Mouse (Mus musculus): ENCODE results near the gene Icmt. TPM values are rescaled to one million over a fixed set of nuclear protein-coding genes. Genes with fewer than 3 reads are reported as not detected.

Icmt gene
- polyA plus RNA-seq, 1 experiment, result 19.7 TPM

GRCm38 (mm10) chr4:152345120-152345889 is 48.3 kb downstream of the Icmt start:
- no peak overlapping the region for H3K4me3 ChIP-seq (ENCODE audit: insufficient read depth, low read length)
- TF ChIP-seq POLR2A (IDR thresholded peaks at IDR 0.05; ENCODE audit: borderline replicate concordance, low read depth, low read length), result no peak
- no peak for TF ChIP-seq CTCF (IDR thresholded peaks at IDR 0.05; ENCODE audit: low read depth, low read length)
- peaks cover 18% of the 10 kb centered on the region for H3K4me1 ChIP-seq (ENCODE audit: control insufficient read depth, insufficient read depth, low read length)
- no peak overlapping the region for H3K27ac ChIP-seq (ENCODE audit: insufficient read depth, low read depth, low read length)

- TF ChIP-seq POLR2A (IDR thresholded peaks at IDR 0.05; ENCODE audit: borderline replicate concordance, low read depth, low read length), result no peak
- no peak for TF ChIP-seq CTCF (IDR thresholded peaks at IDR 0.05; ENCODE audit: low read depth, low read length)
- peaks cover 23% of the 10 kb centered on the region for H3K4me1 ChIP-seq (ENCODE audit: control insufficient read depth, insufficient read depth, low read length)
- H3K27ac ChIP-seq (ENCODE audit: insufficient read depth, low read depth, low read length), result no peak overlapping the region
- no peak overlapping the region; the same call in 1 of the 2 replicates for H3K4me3 ChIP-seq (ENCODE audit: insufficient read depth, low read length)
Observed at GRCm38 (mm10) chr4:152349837-152350381, 52.9 kb downstream of the Icmt start.

GRCm38 (mm10) chr4:152350722-152351421 is 53.8 kb downstream of the Icmt start:
- Histone ChIP-seq H3K27ac (ENCODE audit: insufficient read depth, low read depth, low read length) (no peak overlapping the region), H3K4me3 (ENCODE audit: insufficient read depth, low read length) (no peak overlapping the region), H3K4me1 (ENCODE audit: control insufficient read depth, insufficient read depth, low read length) (peaks cover 15% of the 10 kb centered on the region)
- TF ChIP-seq POLR2A (IDR thresholded peaks at IDR 0.05; ENCODE audit: borderline replicate concordance, low read depth, low read length) (no peak), CTCF (IDR thresholded peaks at IDR 0.05; ENCODE audit: low read depth, low read length) (no peak)

- H3K4me1 ChIP-seq (ENCODE audit: control insufficient read depth, insufficient read depth, low read length), result peaks cover 14% of the 10 kb centered on the region
- no peak overlapping the region for H3K4me3 ChIP-seq (ENCODE audit: insufficient read depth, low read length)
- no peak overlapping the region for H3K27ac ChIP-seq (ENCODE audit: insufficient read depth, low read depth, low read length)
- TF ChIP-seq CTCF (IDR thresholded peaks at IDR 0.05; ENCODE audit: low read depth, low read length) (no peak), POLR2A (IDR thresholded peaks at IDR 0.05; ENCODE audit: borderline replicate concordance, low read depth, low read length) (no peak)
Observed at GRCm38 (mm10) chr4:152351422-152352305, 54.6 kb downstream of the Icmt start.

- Histone ChIP-seq H3K27ac (ENCODE audit: insufficient read depth, low read depth, low read length) (no peak overlapping the region), H3K4me3 (ENCODE audit: insufficient read depth, low read length) (no peak overlapping the region), H3K4me1 (ENCODE audit: control insufficient read depth, insufficient read depth, low read length) (peaks cover 14% of the 10 kb centered on the region)
- TF ChIP-seq POLR2A (IDR thresholded peaks at IDR 0.05; ENCODE audit: borderline replicate concordance, low read depth, low read length) (no peak), CTCF (IDR thresholded peaks at IDR 0.05; ENCODE audit: low read depth, low read length) (no peak)
Observed at GRCm38 (mm10) chr4:152353886-152354637, 57.0 kb downstream of the Icmt start.

GRCm38 (mm10) chr4:152355672-152356071 is 58.6 kb downstream of the Icmt start:
- TF ChIP-seq POLR2A (IDR thresholded peaks at IDR 0.05; ENCODE audit: borderline replicate concordance, low read depth, low read length), result no peak
- TF ChIP-seq CTCF (IDR thresholded peaks at IDR 0.05; ENCODE audit: low read depth, low read length), result no peak
- peaks cover 7% of the 10 kb centered on the region for H3K4me1 ChIP-seq (ENCODE audit: control insufficient read depth, insufficient read depth, low read length)
- H3K4me3 ChIP-seq (ENCODE audit: insufficient read depth, low read length), result no peak overlapping the region
- no peak overlapping the region for H3K27ac ChIP-seq (ENCODE audit: insufficient read depth, low read depth, low read length)

Other genes with a start within 250 kb of the Icmt start
- gene Plekhg5, start 224.7 kb upstream of the Icmt start, polyA plus RNA-seq (2012; ENCODE audit: insufficient read depth, insufficient read length, missing spikeins), result 2.6 and 3.0 TPM in 2 replicates
- gene Tnfrsf25, start 181.3 kb upstream of the Icmt start, polyA plus RNA-seq (2012; ENCODE audit: insufficient read depth, insufficient read length, missing spikeins), result not detected in 2 replicates
- 0.44 and 0.97 TPM in 2 replicates for gene Espn, start 144.9 kb upstream of the Icmt start, polyA plus RNA-seq (2012; ENCODE audit: insufficient read depth, insufficient read length, missing spikeins)
- gene Hes2, start 138.4 kb upstream of the Icmt start, polyA plus RNA-seq (2012; ENCODE audit: insufficient read depth, insufficient read length, missing spikeins), result not detected in 2 replicates
- gene Acot7, start 119.1 kb upstream of the Icmt start, polyA plus RNA-seq (2012; ENCODE audit: insufficient read depth, insufficient read length, missing spikeins), result 39.0 and 46.2 TPM in 2 replicates
- gene Gpr153, start 23.0 kb upstream of the Icmt start, polyA plus RNA-seq (2012; ENCODE audit: insufficient read depth, insufficient read length, missing spikeins), result 0.47 TPM in 1 of 2 replicates, not detected in the other
- not detected in 2 replicates for gene Hes3, start 5.6 kb upstream of the Icmt start, polyA plus RNA-seq (2012; ENCODE audit: insufficient read depth, insufficient read length, missing spikeins)
- not detected in 2 replicates for gene Rnf207, start 21.8 kb downstream of the Icmt start, polyA plus RNA-seq (2012; ENCODE audit: insufficient read depth, insufficient read length, missing spikeins)
- 958 and 1,114 TPM in 2 replicates for gene Rpl22, start 28.5 kb downstream of the Icmt start, polyA plus RNA-seq (2012; ENCODE audit: insufficient read depth, insufficient read length, missing spikeins)
- 0.42 and 0.55 TPM in 2 replicates for gene Chd5, start 41.4 kb downstream of the Icmt start, polyA plus RNA-seq (2012; ENCODE audit: insufficient read depth, insufficient read length, missing spikeins)
- gene Nphp4, start 179.5 kb downstream of the Icmt start, polyA plus RNA-seq (2012; ENCODE audit: insufficient read depth, insufficient read length, missing spikeins), result 1.4 and 1.6 TPM in 2 replicates
- gene Kcnab2, start 180.6 kb downstream of the Icmt start, polyA plus RNA-seq (2012; ENCODE audit: insufficient read depth, insufficient read length, missing spikeins), result 68.8 and 85.3 TPM in 2 replicates

Data from bone marrow macrophage, adult 2 months (primary cell).